Mouse (Mus musculus) heart, embryonic 14.5 days (tissue): Measurements from ENCODE around the gene Ets2. TPM values are rescaled to one million over a fixed set of nuclear protein-coding genes. Genes with fewer than 3 reads are reported as not detected.

Source experiments
- ATAC-seq: fragments of 200-750 bp; cut with Nextera tagmentation; 2 replicates; pipeline ENCODE4 v1.8.0; 2017; ENCODE audit warnings: low read depth, moderate TSS enrichment; ENCODE audit not compliant: insufficient number of reproducible peaks, insufficient read depth, low FRiP score
- H3K27ac ChIP-seq, 2 experiments: fragments of 200-500 bp in 1 of 2; fragments of 300-500 bp in 1 of 2; sonication (generic) in 1 of 2; replicated peaks in 1 of 2; 2 replicates each; pipeline ENCODE4 v1.5.1; 2012 to 2014; ENCODE audit warnings: low read depth in 2 of 2, low read length in 2 of 2, control low read depth in 1 of 2, mild to moderate bottlenecking in 1 of 2, mixed read lengths in 1 of 2; ENCODE audit not compliant: control insufficient read depth in 1 of 2, insufficient read depth in 1 of 2
- H3K27me3 ChIP-seq: fragments of 300-500 bp; sonication (generic); 2 replicates; pipeline ENCODE4 v1.6.1; 2014; ENCODE audit warnings: mild to moderate bottlenecking, low read length, control low read depth; ENCODE audit not compliant: control insufficient read depth, insufficient read depth
- H3K36me3 ChIP-seq: fragments of 300-500 bp; sonication (generic); 2 replicates; pipeline ENCODE4 v1.6.1; 2014; ENCODE audit warnings: mild to moderate bottlenecking, control low read depth, low read length, mixed read lengths; ENCODE audit not compliant: control insufficient read depth, insufficient read depth
- H3K4me1 ChIP-seq, 2 experiments: fragments of 200-500 bp in 1 of 2; fragments of 300-500 bp in 1 of 2; sonication (generic) in 1 of 2; 2 replicates each; pipeline ENCODE4 v1.6.1; 2012 to 2014; ENCODE audit warnings: low read length in 2 of 2, control low read depth in 1 of 2, mixed read lengths in 1 of 2; ENCODE audit not compliant: control insufficient read depth in 2 of 2, insufficient read depth in 2 of 2
- H3K4me2 ChIP-seq: fragments of 300-500 bp; sonication (generic); 2 replicates; pipeline ENCODE4 v1.6.1; 2014; ENCODE audit warnings: mild to moderate bottlenecking, low read length
- H3K4me3 ChIP-seq, 2 experiments: fragments of 200-500 bp in 1 of 2; fragments of 300-500 bp in 1 of 2; sonication (generic) in 1 of 2; 2 replicates each; pipeline ENCODE4 v1.5.1; 2012 to 2014; ENCODE audit warnings: low read length in 2 of 2, mild to moderate bottlenecking in 2 of 2, control low read depth in 1 of 2, low read depth in 1 of 2, moderate library complexity in 1 of 2; ENCODE audit not compliant: control insufficient read depth in 1 of 2, insufficient read depth in 1 of 2
- H3K9ac ChIP-seq: fragments of 300-500 bp; sonication (generic); 2 replicates; pipeline ENCODE4 v1.6.1; 2014; ENCODE audit warnings: mild to moderate bottlenecking, low read length
- H3K9me3 ChIP-seq: fragments of 300-500 bp; sonication (generic); 2 replicates; pipeline ENCODE4 v1.6.1; 2016; ENCODE audit warnings: low read length, control low read depth; ENCODE audit not compliant: control insufficient read depth
- WGBS: fragments of 180-500 bp; shearing (Covaris S2); extraction: QIAGEN DNeasy Blood & Tissue Kit; methylation state at CpG from one replicate; pipeline ENCODE4 v1.1.7; 2014; 5-methylcytosine and 5-hydroxymethylcytosine counted together
- polyA plus RNA-seq: library from polyadenylated mRNA; unstranded; fragments of >200 nt; fragmentation: Nextera tagmentation; extraction: Ambion mirVana; gene quantifications from 2 replicates; pipeline ENCODE4 v1.2.1, GENCODE M21; 2014

Ets2 gene
- polyA plus RNA-seq, 1 experiment from 2014 or later = 46.1 TPM

GRCm38 (mm10) chr16:95660909-95661308 is 41.0 kb upstream of the Ets2 start:
- Histone ChIP-seq H3K9me3 (peaks cover 8% of the 10 kb centered on the region), H3K4me2 (no peak overlapping the region), H3K36me3 (no peaks in the 10 kb centered on the region), H3K27me3 (no peaks in the 10 kb centered on the region), H3K4me1 (peaks cover 0 to 2% of the 10 kb centered on the region in 2 experiments; a peak in 1 of 4 replicates), H3K27ac (no peak overlapping the region), H3K4me3 (no peak overlapping the region), H3K9ac (no peak overlapping the region)
- WGBS = 76% methylated on average over 5 of the region's 5 CpGs
- no peak for ATAC-seq

GRCm38 (mm10) chr16:95665472-95666131 is 36.3 kb upstream of the Ets2 start:
- Histone ChIP-seq H3K4me2 (no peak overlapping the region), H3K4me3 (no peak overlapping the region), H3K4me1 (peaks cover 0 to 8% of the 10 kb centered on the region in 2 experiments; a peak in 1 of 4 replicates), H3K27me3 (no peaks in the 10 kb centered on the region), H3K9me3 (no peaks in the 10 kb centered on the region), H3K9ac (no peak overlapping the region), H3K27ac (no peak overlapping the region), H3K36me3 (no peaks in the 10 kb centered on the region)
- 63% methylated on average over 6 of the region's 6 CpGs for WGBS
- no peak for ATAC-seq

GRCm38 (mm10) chr16:95666288-95666687 is 35.6 kb upstream of the Ets2 start:
- Histone ChIP-seq H3K4me1 (peaks cover 0 to 8% of the 10 kb centered on the region in 2 experiments; a peak in 1 of 4 replicates), H3K4me2 (no peak overlapping the region), H3K36me3 (no peaks in the 10 kb centered on the region), H3K4me3 (no peak overlapping the region), H3K27me3 (no peaks in the 10 kb centered on the region), H3K27ac (no peak overlapping the region), H3K9me3 (no peaks in the 10 kb centered on the region), H3K9ac (no peak overlapping the region)
- ATAC-seq = no peak
- 36% methylated on average over 10 of the region's 10 CpGs for WGBS

- Histone ChIP-seq H3K27ac (no peak overlapping the region), H3K4me3 (no peak overlapping the region), H3K36me3 (no peaks in the 10 kb centered on the region), H3K9ac (no peak overlapping the region), H3K4me2 (no peak overlapping the region), H3K27me3 (no peaks in the 10 kb centered on the region), H3K4me1 (peaks cover 0 to 8% of the 10 kb centered on the region in 2 experiments; a peak in 1 of 4 replicates), H3K9me3 (no peaks in the 10 kb centered on the region)
- WGBS = 68% methylated on average over 11 of the region's 11 CpGs
- ATAC-seq = no peak
These were observed 34.3 kb upstream of the Ets2 start for GRCm38 (mm10) chr16:95667395-95668150.

GRCm38 (mm10) chr16:95668151-95668993 is 33.5 kb upstream of the Ets2 start:
- H3K27me3 ChIP-seq = no peaks in the 10 kb centered on the region
- H3K4me2 ChIP-seq = no peak overlapping the region
- H3K4me3 ChIP-seq = no peak overlapping the region
- no peak for ATAC-seq
- no peaks in the 10 kb centered on the region for H3K36me3 ChIP-seq
- 48% methylated on average over 19 of the region's 19 CpGs for WGBS
- H3K4me1 ChIP-seq = peaks cover 0 to 8% of the 10 kb centered on the region in 2 experiments; a peak in 1 of 4 replicates
- H3K27ac ChIP-seq = no peak overlapping the region
- H3K9ac ChIP-seq = no peak overlapping the region
- no peaks in the 10 kb centered on the region for H3K9me3 ChIP-seq

GRCm38 (mm10) chr16:95674452-95674921 is 27.4 kb upstream of the Ets2 start:
- Histone ChIP-seq H3K27me3 (no peaks in the 10 kb centered on the region), H3K9ac (no peak overlapping the region; the same call in 1 of the 2 replicates), H3K4me1 (peaks cover 4 to 5% of the 10 kb centered on the region in 2 experiments; a peak in 2 of 4 replicates), H3K4me3 (peak overlapping the region in 1 of 2 experiments; percentile 17; a peak in 1 of 4 replicates), H3K27ac (no peak overlapping the region), H3K4me2 (peak overlapping the region; percentile 36; the same call in 1 of the 2 replicates), H3K36me3 (no peaks in the 10 kb centered on the region), H3K9me3 (no peaks in the 10 kb centered on the region)
- 49% methylated on average over 5 of the region's 5 CpGs for WGBS
- no peak for ATAC-seq

GRCm38 (mm10) chr16:95675212-95675611 is 26.7 kb upstream of the Ets2 start:
- no peaks in the 10 kb centered on the region for H3K9me3 ChIP-seq
- no peak overlapping the region for H3K4me2 ChIP-seq
- no peak overlapping the region for H3K9ac ChIP-seq
- no peak for ATAC-seq
- H3K27ac ChIP-seq = no peak overlapping the region
- WGBS = 61% methylated on average over 11 of the region's 11 CpGs
- peaks cover 4 to 5% of the 10 kb centered on the region in 2 experiments; a peak in 2 of 4 replicates for H3K4me1 ChIP-seq
- no peaks in the 10 kb centered on the region for H3K27me3 ChIP-seq
- no peak overlapping the region for H3K4me3 ChIP-seq
- no peaks in the 10 kb centered on the region for H3K36me3 ChIP-seq
